Mouse (Mus musculus): ENCODE measurements around the gene Amotl2.

DNA sequence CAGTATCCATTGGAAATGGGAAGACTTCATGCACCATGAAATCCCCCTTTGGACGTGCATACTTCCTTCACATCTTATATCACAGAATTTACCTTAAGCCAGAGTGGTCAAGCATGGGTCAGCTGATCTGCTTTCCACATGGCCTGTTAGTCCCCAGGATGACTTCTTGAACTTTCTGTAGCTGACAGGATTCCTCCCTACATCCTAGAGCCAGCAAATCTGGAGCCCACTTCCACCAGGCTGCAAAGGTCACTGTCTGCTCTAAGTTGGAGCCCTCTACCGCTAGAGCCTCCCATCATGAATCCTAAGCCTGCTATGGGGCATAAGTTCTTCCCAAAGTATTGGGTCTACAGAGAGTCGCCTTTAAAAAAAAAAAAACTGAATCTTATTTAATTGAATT, 18.8 kb downstream of the Amotl2 start:
- no peak for TF ChIP-seq POLR2A (IDR thresholded peaks at IDR 0.05; ENCODE audit: low read depth, low read length)
- TF ChIP-seq CTCF (conservative IDR thresholded peaks at IDR 0.05; ENCODE audit: insufficient read depth, insufficient read length, low read depth, low read length), result no peak

All from kidney, adult 2 months (tissue).